Mouse (Mus musculus): ENCODE measurements around the gene Oaz2.
"Not testable (repeated sequence)": the region's sequence is repeated elsewhere in the genome, so short reads cannot be mapped to it uniquely, and the experiment has no call there.

Oaz2 gene

DNA sequence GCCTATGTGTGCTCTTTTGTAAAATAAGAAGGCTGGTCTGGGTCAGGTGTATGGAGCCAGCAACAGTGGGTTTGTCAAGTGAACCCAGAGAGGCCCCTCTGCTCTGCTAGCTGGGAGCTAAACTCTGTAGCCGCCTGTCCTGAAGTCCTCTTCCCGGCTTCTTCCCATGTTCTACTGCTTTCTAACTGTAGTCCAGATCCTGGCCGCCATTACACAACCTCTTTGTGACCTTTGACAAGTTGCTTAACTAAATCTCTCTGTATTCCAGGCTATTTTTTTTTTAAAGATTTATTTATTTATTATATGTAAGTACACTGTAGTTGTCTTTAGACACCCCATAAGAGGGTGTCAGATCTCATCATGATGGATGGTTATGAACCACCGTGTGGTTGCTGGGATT lies 14.1 kb upstream of the Oaz2 start:
- no peak for DNase-seq

DNA sequence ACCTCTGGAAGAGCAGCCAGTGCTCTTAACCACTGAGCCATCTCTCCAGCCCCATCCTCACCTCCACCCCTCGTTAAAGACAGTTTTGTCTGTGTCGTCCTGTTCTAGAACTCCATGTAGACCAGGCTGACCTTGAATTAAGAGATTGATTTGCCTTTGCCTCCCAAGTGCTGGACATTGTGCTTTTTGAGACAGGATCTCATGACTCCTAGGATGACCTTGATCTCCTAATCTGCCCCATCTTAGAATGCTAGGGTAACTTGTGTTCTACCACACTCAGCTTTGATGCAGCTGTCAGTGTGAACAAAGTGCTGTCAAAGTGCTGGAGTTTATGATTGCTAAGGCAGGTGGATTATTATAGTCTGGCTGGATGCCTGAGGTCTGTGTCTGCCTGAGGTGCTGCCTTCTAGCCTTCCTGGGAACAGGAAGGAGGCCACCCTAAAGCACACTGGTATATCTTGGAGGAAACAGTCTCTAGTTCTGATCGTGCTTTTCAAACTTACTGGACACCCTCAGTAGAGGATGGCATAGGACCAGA lies 13.0 kb upstream of the Oaz2 start:
- DNase-seq, result no peak

DNA sequence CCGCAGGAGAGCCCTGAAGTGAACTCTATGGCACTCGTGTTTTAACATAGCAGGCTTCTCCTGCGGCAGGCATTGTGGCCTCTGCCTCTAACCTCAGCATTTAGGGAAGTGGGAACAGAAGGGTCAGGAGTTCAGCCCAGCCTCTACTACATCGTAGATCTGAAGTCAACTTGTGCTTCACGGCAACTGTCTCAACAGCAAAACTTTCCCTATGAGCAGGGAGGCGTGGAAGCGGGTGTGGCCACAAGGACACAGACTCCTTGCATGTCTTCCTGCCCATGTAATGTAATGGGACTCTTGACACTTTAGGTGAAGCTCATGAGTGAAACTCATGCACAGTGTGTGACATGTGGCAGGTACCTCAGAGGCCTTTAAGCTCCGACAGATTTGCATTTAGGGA lies 12.3 kb upstream of the Oaz2 start:
- DNase-seq, result no peak

DNA sequence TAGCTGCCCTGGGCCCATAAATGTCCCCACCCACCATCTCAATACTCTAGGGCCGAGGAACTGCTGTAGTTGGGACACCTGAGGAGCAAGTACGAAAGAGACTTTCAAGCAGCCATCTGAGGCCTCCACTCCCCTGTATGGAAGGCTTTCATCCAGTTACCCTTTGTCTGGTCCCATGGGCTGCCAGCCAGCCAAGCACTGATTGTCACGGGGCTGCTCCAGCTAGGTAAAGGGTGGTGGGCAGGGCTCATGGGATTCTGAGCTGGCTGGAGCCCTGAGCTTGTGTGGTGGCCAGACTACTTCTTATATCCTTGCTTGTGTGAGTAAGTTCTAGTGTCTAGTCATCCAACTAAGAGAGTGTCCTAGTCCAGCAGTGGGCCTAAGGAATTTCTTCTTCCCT lies 10.6 kb upstream of the Oaz2 start:
- no peak for DNase-seq

DNA sequence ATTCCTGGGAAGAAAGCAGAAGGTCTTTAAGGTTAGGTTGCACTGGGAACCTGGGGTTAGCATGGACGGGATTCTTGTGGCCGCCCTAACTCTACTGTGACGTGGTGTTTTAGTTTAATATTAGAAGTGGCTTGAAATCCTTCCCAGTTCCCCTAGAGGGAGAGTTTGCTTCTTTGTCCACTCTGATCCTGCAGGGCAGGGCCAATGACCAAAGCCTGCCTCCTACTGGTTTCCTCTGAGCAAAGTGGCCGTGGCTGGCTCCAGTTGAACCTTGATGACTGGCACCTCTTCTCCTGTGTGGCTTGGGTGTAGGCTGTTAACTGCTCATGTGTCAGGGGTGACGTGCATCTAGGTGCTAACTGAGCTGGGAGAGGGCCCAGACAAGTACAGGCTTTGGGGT lies 6.8 kb upstream of the Oaz2 start:
- DNase-seq, result peak; percentile 44 to 65

DNA sequence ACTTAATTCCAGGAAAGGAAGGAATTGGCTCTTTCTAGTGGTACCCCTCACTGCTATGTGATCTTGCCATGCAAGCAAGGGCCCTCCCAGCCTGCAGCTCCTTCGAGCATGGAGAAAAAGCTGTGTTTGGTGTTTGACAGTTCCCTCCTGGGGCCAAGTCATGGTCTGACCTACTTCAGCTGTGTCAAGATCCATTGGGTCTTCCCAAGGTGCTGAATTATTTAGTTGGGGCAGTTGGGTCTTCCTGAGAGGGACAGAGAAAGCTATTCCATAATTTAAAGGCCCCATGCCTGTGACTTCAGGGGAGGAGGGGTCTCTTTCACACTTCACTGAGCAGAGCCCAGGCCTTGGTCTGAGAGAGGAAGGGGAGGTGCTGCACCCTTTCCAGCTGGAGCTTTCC lies 6.3 kb upstream of the Oaz2 start:
- DNase-seq, result no peak

DNA sequence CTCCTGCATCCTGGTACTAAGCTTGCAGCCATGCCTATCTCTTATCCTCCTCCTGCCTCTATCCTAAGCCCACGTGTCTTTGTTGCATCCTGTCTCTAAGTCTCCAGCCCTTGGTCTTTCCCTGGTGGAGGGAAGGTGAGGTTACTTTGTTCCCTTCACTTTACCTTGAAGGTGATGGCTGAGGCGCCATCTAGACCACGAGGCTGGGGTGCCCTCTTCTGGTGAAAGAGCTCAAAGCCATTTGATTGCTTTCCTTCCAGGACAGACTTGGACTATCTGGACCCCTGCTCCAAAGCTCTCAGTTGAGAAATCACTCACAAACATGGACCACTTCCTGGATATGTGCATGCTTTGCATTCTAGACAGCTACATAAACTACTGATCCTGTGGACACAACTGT lies 3.6 kb upstream of the Oaz2 start:
- DNase-seq, result peak; percentile 82 to 86

DNA sequence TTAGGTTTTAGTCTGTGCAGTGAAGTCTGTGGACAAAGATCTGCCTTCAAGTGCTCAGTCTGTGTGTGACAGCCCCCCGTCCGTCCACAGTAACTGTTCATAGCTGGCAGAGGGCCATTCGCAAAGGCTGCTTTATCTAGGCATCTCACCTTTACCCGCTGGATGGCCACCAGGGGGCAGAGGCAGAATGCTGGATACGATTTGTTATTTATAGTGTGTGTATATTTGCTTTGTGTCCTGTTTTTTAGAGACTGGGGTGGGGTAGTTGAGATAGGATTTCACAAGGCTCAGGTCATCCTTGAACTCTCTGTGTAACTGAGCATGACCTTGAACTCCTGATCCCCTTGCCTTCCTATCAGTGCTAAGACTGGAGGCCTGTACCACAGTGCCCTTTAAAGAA lies 1.8 kb upstream of the Oaz2 start:
- DNase-seq, result peak; percentile 83 to 89

DNA sequence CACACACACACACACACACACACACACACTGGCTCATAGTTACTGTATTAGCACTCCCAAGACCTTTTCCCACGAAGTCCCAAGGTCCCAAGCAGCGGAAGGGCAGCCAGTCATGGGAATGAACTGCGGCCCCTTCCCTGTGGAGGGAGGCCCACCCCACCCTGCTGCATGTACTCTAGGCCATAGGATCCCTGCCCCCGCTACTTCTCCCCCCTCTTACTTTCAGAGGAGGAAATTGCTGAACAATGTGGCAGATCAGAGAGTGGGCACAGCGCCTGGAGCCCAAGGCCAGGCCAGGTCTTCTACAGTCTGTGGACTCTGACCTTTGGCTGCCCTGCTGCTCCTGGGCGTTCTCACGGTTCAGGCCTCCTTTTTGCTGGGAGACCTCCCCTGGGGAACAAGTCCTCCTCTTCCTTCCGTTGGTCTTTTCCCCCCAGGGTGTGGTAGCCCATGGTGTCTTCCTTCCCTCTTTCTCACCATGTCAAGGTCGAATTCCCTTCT lies 3.7 kb downstream of the Oaz2 start:
- DNase-seq, result peak; percentile 75 to 87

DNA sequence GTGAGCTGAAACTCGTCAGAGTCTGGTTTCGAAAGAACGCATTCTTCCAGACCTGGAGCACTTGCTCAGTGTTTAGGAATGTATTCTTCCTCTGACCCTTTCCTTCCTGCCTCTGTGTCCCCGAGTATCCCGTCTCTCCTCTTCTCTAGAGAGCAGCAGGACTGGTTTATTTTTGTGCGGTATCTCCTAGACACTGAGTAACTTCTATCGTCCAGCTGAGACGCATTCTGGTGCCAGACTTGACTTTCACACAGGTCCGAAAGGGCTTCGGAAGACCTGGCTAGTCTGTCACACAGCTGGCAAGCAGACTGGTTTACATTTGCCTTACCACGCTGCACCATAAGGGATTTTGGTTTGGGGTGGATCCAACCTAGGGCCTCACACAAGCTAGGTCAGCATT lies 5.2 kb downstream of the Oaz2 start:
- DNase-seq, result no peak

DNA sequence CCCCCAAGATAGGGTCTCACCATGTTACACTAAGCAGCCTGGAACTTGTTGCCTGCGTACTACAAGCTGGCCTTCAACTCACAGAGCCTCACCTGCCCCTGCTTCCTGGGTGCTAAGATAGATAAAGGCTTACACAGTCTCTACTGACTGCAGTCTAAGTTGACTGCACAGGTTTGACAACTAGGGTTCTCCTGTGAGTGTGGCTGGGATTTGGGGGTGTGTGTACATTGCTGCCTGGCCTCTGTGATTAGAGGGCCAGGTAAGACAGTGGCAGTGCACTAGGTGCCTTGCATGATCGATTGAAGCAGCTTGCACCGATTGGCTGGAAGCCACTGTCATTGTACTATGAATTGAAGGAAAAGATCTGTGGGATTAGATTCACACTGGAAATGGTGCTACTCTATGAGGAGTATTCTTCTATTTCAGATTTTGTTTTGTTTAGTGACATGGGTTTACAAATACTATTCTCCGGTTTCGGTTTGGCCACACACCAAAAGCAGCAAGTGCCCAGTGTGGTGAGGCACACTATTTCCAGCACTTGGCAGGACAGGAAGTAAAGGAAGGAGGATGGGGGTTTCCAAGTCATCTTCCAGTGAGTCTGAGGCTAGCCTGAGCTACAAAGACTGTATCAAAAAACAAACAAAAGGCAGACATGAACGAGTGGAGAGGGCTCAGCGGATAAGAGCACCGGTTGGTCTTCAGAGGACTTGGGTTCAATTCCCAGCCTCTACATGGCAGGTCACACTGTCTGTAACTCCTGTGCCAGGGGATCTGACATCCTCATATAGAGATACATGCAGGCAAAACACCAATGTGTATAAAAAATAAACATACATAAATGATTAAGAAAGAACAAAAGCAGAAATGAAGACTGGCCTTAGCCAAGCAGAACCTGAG lies 7.9 kb downstream of the Oaz2 start:
- DNase-seq, result no peak

DNA sequence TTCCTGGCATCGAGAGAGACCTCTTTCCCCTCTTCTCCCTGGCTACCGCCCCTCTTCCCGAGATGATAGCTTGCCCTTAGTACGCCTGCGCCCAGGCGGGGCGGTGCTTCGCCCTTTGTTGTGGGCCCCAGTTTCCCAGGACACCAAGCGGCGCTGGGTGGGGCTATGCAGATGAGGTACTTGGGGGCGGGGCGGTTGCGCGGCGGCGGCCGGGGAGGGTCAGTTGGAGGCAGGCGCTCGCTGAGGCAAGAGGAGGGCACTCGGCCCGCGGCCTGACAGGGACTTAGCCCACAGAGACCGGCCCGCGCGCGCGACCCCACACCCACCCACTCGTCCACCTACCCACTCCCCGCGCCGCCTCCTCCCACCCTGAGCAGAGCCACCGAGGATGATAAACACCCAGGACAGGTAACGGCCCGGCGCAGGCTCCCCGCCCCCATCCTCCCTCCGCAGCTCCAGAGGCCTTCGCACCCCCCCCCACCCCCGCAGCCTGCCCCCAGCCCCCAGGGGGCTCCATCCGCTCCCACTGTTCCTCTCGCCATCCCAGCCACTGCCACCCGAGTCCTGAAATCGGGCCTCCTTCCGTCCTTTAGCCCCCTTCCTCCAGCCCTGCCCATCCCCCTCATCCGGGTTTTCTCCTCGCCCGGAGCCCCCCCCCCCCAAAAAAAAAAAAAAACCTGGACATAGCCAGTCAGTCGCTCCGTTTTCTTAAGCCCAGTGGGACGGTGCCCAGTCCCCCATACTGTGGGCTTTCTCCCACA lies 8.7 kb downstream of the Oaz2 start:
- peak; percentile 99 for DNase-seq

DNA sequence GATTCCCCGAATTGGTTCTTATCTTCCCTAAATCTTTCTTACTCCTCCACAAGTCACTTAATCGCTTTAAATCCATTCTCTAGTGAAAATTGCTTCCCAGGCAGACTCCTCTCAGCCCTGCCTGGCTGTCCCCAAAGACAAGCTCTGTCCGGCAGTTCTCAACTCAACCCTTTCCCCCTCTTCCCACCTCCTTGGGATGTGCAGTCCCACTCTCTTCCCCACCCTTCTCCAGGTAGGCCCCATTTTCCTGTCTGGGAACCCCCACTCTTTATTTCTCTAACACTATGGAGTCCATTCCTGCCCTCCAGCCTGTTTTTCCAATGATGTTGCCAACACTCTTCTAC lies 9.3 kb downstream of the Oaz2 start:
- no peak for DNase-seq

DNA sequence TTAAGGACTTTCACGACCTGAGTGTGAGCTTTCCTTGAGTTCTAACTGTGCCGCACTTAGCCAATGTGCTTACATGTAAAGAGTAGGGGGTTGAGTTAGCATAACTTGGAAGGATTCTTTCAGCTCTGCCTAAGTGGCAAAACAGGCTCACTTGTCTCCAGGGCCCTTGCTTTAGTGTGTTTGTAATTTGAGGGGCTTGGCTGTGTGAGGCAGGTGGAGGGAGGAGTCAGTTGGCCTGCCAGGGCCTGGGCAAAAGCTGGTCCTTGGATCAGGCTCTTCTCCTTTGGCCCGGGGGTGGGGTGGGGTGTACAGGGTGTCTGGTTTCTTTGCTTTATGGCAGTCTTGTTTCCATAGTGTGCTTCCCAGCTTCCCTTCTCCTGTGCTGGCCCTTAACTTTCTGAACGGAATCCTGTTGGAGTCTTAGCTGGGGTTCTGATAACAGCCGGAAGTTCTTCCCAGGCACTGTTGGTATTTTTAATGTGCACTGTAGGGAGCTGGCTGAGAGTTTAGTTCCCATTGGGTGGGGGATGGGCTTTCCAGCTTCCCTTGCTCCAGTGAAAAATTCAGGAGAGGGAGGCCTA lies 11.5 kb downstream of the Oaz2 start:
- DNase-seq, result peak; percentile 68 to 79

DNA sequence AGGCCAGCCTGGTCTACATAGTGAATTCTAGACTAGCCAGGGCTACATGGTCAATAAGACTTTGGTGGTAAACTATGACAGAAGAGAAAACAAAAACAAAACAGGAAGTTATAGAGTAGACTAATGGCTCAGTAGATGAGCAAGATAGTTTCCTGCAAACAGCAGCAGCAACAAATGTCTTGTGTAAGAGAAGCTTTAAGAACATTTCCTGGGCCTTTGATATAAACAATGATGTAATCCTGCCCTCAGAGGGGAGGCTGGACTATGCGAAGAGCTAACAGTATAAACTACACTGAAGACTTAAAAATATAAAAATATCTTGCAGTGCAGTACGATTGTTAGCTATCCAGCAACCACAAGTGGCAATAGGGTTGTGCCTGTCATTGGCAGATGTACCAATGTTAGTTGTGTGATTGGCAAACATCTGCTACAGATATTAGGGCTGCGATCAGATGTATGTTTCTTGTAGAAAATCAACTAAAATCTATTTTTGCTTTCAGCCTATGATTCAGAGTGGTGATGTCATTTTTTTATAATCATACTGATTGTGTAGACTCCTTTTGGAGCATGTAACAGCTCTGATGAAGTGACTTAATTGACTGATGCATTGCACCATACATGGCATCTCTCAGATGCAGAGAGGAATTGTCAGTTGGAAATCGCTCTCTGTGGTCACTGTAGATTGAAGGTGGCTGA lies 13.3 kb downstream of the Oaz2 start:
- no peak for DNase-seq

DNA sequence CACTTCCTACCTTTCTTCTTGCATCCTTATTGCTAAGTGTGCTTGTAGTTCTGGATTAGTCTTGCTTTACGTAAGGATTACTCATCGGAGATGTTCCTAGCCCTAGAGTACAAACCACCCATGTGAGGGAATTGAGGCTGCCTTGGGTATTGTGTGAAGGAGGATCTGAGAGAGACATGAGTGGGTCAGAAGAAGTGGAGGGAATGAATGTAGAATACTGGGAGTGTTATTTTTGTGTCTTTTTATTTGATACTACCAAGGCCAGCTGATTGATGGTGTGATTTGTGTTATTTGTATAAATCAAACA lies 13.8 kb downstream of the Oaz2 start:
- DNase-seq, result no peak

DNA sequence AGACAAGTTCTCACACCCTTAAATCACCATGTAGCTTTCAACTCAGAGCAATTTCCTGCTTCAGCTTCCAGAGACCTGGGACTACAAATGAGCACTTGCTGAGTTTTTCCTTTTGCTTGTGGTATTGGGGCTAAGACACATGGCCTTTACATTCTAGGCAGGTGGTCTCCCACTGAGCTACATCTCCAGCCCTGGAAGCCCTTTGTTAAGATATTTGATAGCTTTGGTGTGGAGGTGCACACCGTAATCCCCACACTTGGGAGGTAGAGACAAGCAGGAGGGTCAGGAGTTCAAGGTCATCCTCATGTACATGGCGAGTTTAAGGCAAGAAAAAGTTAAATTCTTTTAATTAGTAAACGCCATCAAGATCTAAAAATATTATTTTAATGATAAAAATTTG lies 14.4 kb downstream of the Oaz2 start:
- DNase-seq, result no peak

DNA sequence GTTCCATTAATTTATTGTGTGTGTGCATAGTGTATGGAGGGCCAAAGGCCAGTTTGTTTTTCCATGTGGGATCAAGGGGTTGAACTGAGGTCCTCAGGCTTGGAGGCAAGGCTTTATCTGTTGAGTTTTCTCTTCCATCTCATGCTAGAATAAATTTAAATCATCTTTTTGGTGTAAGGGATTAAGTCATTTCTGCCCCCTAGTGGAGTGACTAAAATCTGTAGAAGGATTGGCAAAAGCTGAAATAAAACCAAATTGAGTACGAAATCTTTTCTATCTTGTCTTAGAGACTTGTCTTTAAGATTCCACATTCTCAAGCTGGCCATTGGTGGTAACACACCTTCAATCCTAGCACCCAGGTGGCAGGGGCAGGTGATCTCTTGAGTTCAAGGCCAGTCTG lies 15.2 kb downstream of the Oaz2 start:
- DNase-seq, result no peak

DNA sequence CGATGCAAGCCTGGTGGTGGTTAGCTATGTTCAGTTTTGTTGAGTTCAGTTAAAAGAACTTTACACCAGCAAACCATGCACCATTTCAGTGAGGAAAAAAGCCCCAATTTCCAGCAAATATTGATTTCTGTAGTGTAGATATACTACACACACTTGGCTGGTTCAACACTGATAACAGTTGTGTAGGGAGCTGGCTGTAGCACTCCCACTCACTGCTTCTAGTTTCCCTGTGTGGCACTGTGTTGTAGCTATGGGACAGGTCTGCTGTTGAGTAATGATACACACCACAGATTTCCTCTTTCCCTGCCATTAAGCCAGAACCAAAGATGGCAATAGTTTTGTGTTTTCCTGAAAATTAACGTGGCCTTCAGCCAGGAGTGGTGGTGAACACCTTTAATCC lies 16.9 kb downstream of the Oaz2 start:
- no peak for DNase-seq

DNA sequence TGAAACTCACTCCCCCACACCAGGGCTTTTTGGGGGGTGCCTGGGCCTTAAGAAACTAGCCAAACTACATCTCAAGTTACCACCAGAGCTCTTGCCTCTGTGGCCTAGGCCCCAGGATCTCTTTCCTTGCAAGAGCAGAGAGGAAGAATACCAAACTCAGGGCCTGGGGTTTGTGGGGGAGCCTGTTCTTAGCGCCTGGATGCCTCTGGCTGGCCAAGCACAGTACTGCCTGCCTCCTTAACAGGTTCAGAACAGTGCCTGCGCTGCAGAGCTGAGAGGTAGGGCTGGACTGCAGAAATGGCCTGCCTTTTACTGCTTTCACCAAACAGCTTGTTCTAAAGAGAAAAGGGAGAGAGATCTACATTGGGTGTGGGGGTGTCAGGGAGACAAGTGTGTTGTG lies 22.1 kb downstream of the Oaz2 start:
- DNase-seq, result not testable (repeated sequence)

DNA sequence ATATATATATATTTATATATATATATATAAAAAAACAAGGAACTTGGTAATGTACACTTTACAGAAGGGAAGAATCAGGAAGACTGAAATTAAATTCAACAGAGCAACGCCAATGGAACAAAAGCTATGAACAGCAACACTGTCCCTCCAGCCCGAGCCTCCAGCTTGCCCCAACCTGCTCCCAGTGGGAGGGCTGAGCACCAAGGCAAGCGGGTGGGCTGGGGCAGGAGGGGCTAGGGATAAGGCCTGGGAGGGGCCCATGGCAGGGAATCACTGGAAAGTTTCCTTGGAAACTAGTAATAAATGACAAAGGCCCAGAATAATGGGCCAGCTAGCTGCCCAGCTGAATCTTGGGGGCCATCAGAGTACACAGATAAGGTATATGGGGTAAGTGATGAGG lies 24.7 kb downstream of the Oaz2 start:
- no peak for DNase-seq

DNA sequence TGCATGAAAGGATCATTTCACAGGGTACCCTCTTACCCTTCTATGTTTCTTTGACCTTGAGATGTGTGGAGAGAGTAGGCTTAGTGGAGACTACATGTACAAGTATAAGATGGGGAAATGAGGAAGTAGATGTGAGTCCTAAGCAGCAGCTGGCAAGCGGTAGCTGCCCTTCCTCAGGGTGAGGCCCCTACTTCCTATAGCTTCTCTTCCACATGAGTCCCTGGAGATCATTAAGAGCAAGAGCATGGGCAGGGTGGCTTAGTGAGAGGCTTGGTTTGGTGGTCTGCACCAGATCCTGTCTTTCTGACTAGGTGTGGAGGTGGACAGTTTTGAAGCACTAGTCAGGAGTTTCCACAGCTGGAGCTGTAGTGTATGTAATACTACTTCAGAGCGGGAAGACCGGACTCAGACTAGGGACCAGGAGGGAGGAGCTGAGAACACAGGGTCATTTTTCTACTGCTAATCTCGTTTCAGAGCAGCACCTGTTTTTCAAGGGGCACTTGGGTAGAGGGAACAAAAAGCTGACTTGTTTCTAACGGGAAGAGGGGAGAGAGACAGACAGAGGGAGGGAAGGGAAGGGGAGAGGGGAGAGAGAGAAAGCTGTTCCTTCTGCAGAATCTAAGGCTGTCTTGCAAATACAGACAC lies 25.3 kb downstream of the Oaz2 start:
- DNase-seq, result no peak

DNA sequence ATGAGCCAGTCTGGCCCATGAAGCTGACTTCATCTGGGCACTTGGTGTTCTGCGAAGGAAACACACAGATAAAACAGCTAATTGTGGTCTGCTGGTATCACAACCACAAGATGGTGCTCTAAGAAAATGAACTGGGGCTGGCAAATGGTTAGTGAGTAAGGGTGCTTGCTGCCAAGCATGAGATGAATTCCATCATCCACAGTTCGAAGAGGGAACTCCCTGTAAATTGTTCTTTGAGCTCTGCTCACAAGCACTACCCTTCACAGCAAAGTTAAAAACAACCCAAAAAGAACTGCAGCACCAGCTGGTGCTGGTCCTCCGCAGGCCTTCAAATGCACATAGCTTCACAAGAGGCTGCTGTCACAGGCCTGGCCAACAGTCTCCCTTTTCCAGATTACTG lies 27.8 kb downstream of the Oaz2 start:
- DNase-seq, result peak; percentile 27 to 50
